Mouse (Mus musculus) myocyte (in vitro differentiated cells): ENCODE data around the gene Ntrk3.

ENCODE experiments used
- CEBPB ChIP-seq: IDR thresholded peaks from 2 replicates; pipeline ENCODE4 v1.6.1; 2011; ENCODE audit warnings: mild to moderate bottlenecking, moderate library complexity; ENCODE audit not compliant: poor library complexity, insufficient read depth, severe bottlenecking
- E2F4 ChIP-seq: IDR thresholded peaks from one replicate; pipeline ENCODE4 v1.6.1; 2011; ENCODE audit warnings: mild to moderate bottlenecking, control low read depth, moderate library complexity; ENCODE audit not compliant: insufficient read depth
- MAX ChIP-seq: IDR thresholded peaks from one replicate; pipeline ENCODE4 v1.6.1; 2011; ENCODE audit warnings: low read depth, mild to moderate bottlenecking, control low read depth
- POLR2A ChIP-seq: IDR thresholded peaks from one replicate; pipeline ENCODE4 v1.6.1; 2011; ENCODE audit warnings: low read depth, mild to moderate bottlenecking, control low read depth, moderate library complexity; ENCODE audit not compliant: insufficient read length
- POLR2AphosphoS2 ChIP-seq: IDR thresholded peaks from one replicate; pipeline ENCODE4 v1.6.1; 2011; ENCODE audit warnings: low read depth, control low read depth; ENCODE audit not compliant: insufficient read length
- REST ChIP-seq: IDR thresholded peaks from one replicate; pipeline ENCODE4 v1.6.1; 2011; ENCODE audit warnings: mild to moderate bottlenecking, control low read depth, moderate library complexity; ENCODE audit not compliant: insufficient read depth, insufficient read length
- TCF12 ChIP-seq: IDR thresholded peaks from one replicate; pipeline ENCODE4 v1.6.1; 2011; ENCODE audit warnings: mild to moderate bottlenecking, control low read depth; ENCODE audit not compliant: poor library complexity, insufficient read depth, severe bottlenecking
- USF1 ChIP-seq: IDR thresholded peaks from one replicate; pipeline ENCODE4 v1.6.1; 2011; ENCODE audit warnings: low read depth, mild to moderate bottlenecking, control low read depth, moderate library complexity

DNA sequence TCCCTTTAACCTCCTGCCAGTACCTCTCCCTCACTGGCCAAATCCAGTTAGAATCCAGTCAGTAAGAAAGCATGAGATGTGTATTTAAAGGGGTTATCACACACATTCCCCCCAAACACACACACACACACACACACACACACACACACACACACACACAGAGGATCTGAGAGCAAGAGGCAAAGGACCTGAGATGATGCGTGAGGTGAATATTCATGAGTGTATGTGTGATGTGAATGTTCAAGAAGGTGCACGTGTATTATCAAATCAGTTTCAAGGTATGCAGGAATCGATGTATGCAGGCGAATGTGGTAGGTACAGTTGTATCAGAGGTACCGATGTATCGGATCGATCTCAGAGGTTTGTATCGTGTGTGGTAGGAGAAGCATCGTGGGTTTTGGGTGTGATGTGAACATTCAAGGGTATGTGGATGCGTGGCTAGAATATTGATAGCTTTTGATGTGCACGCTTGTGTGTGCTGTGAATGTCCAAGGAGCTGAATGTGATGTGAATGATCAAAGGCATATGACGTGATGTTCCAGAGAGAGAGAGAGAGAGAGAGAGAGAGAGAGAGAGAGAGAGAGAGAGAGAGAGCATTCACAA lies 30.2 kb upstream of the Ntrk3 start:
- no peak for TF ChIP-seq POLR2A
- TF ChIP-seq MAX = no peak
- TF ChIP-seq TCF12 = no peak
- TF ChIP-seq CEBPB = no peak
- TF ChIP-seq REST = no peak
- no peak for TF ChIP-seq E2F4
- TF ChIP-seq POLR2AphosphoS2 = no peak
- no peak for TF ChIP-seq USF1
